Mouse (Mus musculus) kidney, adult 2 months (tissue): ENCODE measurements around the gene RPS10-NUDT3.

Experiments used
- CTCF ChIP-seq: fragments of 200-500 bp; conservative IDR thresholded peaks from 2 replicates; pipeline ENCODE4 v1.5.1; 2011; ENCODE audit warnings: low read depth, mild to moderate bottlenecking, control low read depth, low read length, moderate library complexity, mixed read lengths; ENCODE audit not compliant: insufficient read depth, insufficient read length
- POLR2A ChIP-seq: fragments of 200-500 bp; IDR thresholded peaks from one replicate; pipeline ENCODE4 v1.6.1; 2011; ENCODE audit warnings: low read depth, low read length, control low read depth

DNA sequence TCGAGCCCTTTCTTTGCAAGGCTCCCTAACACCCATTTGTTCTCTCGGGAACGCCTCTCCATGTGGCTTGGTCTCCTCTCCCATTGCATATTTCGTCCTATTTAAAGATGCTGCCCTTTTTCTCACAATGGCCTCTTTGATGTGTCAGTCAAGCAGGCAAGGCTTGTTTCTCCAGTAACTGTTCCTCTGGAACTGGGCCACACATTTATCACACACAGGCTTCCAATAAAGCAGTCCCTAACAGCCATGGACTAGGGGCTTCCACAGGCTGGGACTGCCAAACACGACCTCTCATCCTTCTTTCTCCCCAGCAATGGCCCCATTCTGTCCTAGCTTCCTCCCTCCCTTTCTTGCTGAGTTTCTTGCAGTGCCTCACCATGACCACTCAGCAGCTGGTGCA is 8.3 kb downstream of the RPS10-NUDT3 start:
- TF ChIP-seq POLR2A: no peak
- no peak for TF ChIP-seq CTCF
